Mouse (Mus musculus): ENCODE data around the gene Col4a1. TPM values are rescaled to one million over a fixed set of nuclear protein-coding genes. Genes with fewer than 3 reads are reported as not detected.

The Col4a1 gene
- polyA plus RNA-seq, 1 experiment from 2014 or later: 169 TPM

- H3K4me3 ChIP-seq: no peak overlapping the region
- H3K9me3 ChIP-seq: no peaks in the 10 kb centered on the region
- H3K36me3 ChIP-seq: peaks cover 9% of the 10 kb centered on the region; the same call in 1 of the 2 replicates
- no peaks in the 10 kb centered on the region for H3K27me3 ChIP-seq
- H3K27ac ChIP-seq: no peak overlapping the region
- 85% methylated on average over 7 of the region's 7 CpGs for WGBS
- no peak overlapping the region for H3K9ac ChIP-seq
- no peak overlapping the region for H3K4me2 ChIP-seq (replicated peaks)
- ATAC-seq (ENCODE audit: insufficient number of reproducible peaks, insufficient read depth, low FRiP score, low TSS enrichment): no peak
- peaks cover 13% of the 10 kb centered on the region; the same call in 1 of the 2 replicates for H3K4me1 ChIP-seq
These were observed 63.0 kb downstream of the Col4a1 start for GRCm38 (mm10) chr8:11249541-11250058.

- H3K27ac ChIP-seq: no peak overlapping the region
- WGBS: 70% methylated on average over 7 of the region's 7 CpGs
These were observed 63.9 kb downstream of the Col4a1 start for GRCm38 (mm10) chr8:11248712-11249111.

GRCm38 (mm10) chr8:11241488-11241887, 71.1 kb downstream of the Col4a1 start:
- Histone ChIP-seq H3K27me3 (no peaks in the 10 kb centered on the region), H3K4me1 (no peaks in the 10 kb centered on the region), H3K4me2 (replicated peaks) (no peak overlapping the region), H3K9me3 (no peaks in the 10 kb centered on the region), H3K27ac (no peak overlapping the region), H3K36me3 (peaks cover 64% of the 10 kb centered on the region), H3K4me3 (no peak overlapping the region), H3K9ac (no peak overlapping the region)
- WGBS: 72% methylated on average over 2 of the region's 2 CpGs
- no peak for ATAC-seq (ENCODE audit: insufficient number of reproducible peaks, insufficient read depth, low FRiP score, low TSS enrichment)

More at GRCm38 (mm10) chr8:11248712-11249111, 63.9 kb downstream of the Col4a1 start:
- Histone ChIP-seq H3K27me3 (no peaks in the 10 kb centered on the region), H3K9ac (no peak overlapping the region), H3K4me1 (peaks cover 13% of the 10 kb centered on the region; the same call in 1 of the 2 replicates), H3K36me3 (peaks cover 17% of the 10 kb centered on the region), H3K4me3 (no peak overlapping the region), H3K4me2 (replicated peaks) (no peak overlapping the region), H3K9me3 (no peaks in the 10 kb centered on the region)
- no peak for ATAC-seq (ENCODE audit: insufficient number of reproducible peaks, insufficient read depth, low FRiP score, low TSS enrichment)

DNA sequence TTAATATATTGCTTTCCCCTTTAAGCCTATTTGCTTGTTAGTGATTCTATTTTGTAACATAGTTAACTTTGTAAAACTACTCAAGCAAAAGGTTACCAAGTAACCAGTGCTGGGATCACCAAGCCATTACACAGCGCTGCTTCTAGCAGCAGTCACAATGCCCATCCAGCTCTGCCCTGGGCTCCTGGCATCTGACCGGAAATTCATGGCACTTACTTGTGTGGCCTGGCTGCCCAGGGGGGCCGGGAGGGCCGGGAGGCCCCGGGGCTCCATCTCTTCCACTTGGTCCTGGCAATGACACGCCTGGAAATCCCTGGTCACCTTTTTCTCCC, 77.8 kb downstream of the Col4a1 start:
- Histone ChIP-seq H3K36me3 (peaks cover 71% of the 10 kb centered on the region), H3K9me3 (no peaks in the 10 kb centered on the region), H3K4me3 (no peak overlapping the region), H3K4me1 (no peaks in the 10 kb centered on the region), H3K27me3 (no peaks in the 10 kb centered on the region), H3K9ac (no peak overlapping the region), H3K27ac (no peak overlapping the region), H3K4me2 (replicated peaks) (no peak overlapping the region)
- no peak for ATAC-seq (ENCODE audit: insufficient number of reproducible peaks, insufficient read depth, low FRiP score, low TSS enrichment)
- WGBS: 89% methylated on average over 6 of the region's 6 CpGs

DNA sequence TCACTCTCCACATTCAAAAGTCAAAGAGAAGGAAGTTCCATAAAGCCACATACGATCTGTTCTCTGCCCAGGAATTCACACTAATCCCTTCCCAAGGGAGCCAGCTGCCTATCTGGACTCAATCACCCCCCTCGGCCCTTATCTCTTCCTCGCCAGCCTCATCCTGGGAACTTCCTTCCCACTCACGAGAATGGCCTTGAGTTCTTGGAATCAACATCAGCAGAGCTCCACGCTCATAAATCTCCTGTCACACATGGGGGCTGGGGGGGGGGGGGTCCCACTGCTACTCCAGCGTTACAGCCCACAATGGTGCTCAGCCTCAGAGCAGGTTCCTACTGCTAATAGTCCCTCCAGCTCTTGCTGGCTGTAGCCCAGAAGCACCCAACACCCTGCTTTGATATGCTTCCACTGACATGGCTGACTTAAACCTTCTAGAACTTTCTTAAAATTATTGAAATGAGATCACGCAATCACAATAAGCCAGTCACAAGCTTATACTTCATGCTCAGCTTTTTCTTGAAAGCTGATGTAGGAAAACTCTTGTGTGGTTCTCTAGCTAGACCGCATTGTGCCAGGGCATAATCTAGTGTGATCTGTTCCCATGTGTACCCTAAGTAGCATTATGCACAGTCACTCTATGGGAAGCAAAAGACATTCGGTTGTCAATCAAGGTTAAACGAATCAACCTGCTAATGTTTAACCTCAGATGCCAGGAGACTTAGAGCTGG, 78.3 kb downstream of the Col4a1 start:
- peaks cover 71% of the 10 kb centered on the region for H3K36me3 ChIP-seq
- H3K9me3 ChIP-seq: no peaks in the 10 kb centered on the region
- H3K27ac ChIP-seq: no peak overlapping the region
- H3K27me3 ChIP-seq: no peaks in the 10 kb centered on the region
- no peak overlapping the region for H3K4me2 ChIP-seq (replicated peaks)
- 72% methylated on average over 10 of the region's 10 CpGs for WGBS
- no peaks in the 10 kb centered on the region for H3K4me1 ChIP-seq
- no peak for ATAC-seq (ENCODE audit: insufficient number of reproducible peaks, insufficient read depth, low FRiP score, low TSS enrichment)
- no peak overlapping the region for H3K4me3 ChIP-seq
- H3K9ac ChIP-seq: no peak overlapping the region

GRCm38 (mm10) chr8:11233009-11233408, 79.6 kb downstream of the Col4a1 start:
- 84% methylated on average over 4 of the region's 4 CpGs for WGBS
- no peak for ATAC-seq (ENCODE audit: insufficient number of reproducible peaks, insufficient read depth, low FRiP score, low TSS enrichment)
- peaks cover 65% of the 10 kb centered on the region for H3K36me3 ChIP-seq
- no peak overlapping the region for H3K27ac ChIP-seq
- no peak overlapping the region for H3K9ac ChIP-seq
- no peaks in the 10 kb centered on the region for H3K4me1 ChIP-seq
- no peak overlapping the region for H3K4me2 ChIP-seq (replicated peaks)
- H3K27me3 ChIP-seq: no peaks in the 10 kb centered on the region
- no peaks in the 10 kb centered on the region for H3K9me3 ChIP-seq
- no peak overlapping the region for H3K4me3 ChIP-seq

- Histone ChIP-seq H3K36me3 (peaks cover 62% of the 10 kb centered on the region), H3K27me3 (no peaks in the 10 kb centered on the region), H3K4me1 (no peaks in the 10 kb centered on the region), H3K9me3 (no peaks in the 10 kb centered on the region), H3K9ac (no peak overlapping the region), H3K27ac (no peak overlapping the region), H3K4me2 (replicated peaks) (no peak overlapping the region), H3K4me3 (no peak overlapping the region)
- 62% methylated on average over 4 of the region's 4 CpGs for WGBS
- ATAC-seq (ENCODE audit: insufficient number of reproducible peaks, insufficient read depth, low FRiP score, low TSS enrichment): no peak
These were observed 82.3 kb downstream of the Col4a1 start for GRCm38 (mm10) chr8:11230277-11230676.

DNA sequence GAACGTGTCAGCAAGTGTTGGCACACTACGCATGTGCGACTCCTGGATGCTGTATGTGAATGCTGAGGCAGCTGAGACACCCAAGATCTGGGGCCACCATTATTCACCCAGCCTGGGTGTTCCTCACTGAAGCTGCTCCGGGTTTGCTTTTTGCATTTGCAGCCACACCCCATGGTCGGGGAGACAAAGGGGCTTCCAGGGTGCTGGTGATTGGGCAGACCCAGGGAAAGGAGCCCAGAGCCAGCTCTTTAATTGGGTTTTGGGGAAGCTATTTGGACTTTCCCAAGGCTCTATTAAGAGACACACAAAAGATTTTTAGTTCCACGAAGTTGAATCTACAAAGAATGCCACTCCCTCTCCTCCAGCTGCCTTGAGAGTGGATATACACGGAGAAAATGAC, 85.2 kb downstream of the Col4a1 start:
- Histone ChIP-seq H3K27me3 (no peaks in the 10 kb centered on the region), H3K4me1 (no peaks in the 10 kb centered on the region), H3K9ac (no peak overlapping the region), H3K27ac (no peak overlapping the region), H3K9me3 (no peaks in the 10 kb centered on the region), H3K4me3 (no peak overlapping the region), H3K4me2 (replicated peaks) (no peak overlapping the region), H3K36me3 (peaks cover 64% of the 10 kb centered on the region)
- WGBS: 69% methylated on average over 7 of the region's 7 CpGs
- ATAC-seq (ENCODE audit: insufficient number of reproducible peaks, insufficient read depth, low FRiP score, low TSS enrichment): no peak

- no peak overlapping the region for H3K4me3 ChIP-seq
- ATAC-seq (ENCODE audit: insufficient number of reproducible peaks, insufficient read depth, low FRiP score, low TSS enrichment): no peak
- H3K4me2 ChIP-seq (replicated peaks): no peak overlapping the region
- no peaks in the 10 kb centered on the region for H3K4me1 ChIP-seq
- H3K27me3 ChIP-seq: no peaks in the 10 kb centered on the region
- H3K36me3 ChIP-seq: peaks cover 66% of the 10 kb centered on the region
- H3K9ac ChIP-seq: no peak overlapping the region
- no peaks in the 10 kb centered on the region for H3K9me3 ChIP-seq
- WGBS: 91% methylated on average over 13 of the region's 13 CpGs
- no peak overlapping the region for H3K27ac ChIP-seq
These were observed 86.8 kb downstream of the Col4a1 start for GRCm38 (mm10) chr8:11225577-11226434.

DNA sequence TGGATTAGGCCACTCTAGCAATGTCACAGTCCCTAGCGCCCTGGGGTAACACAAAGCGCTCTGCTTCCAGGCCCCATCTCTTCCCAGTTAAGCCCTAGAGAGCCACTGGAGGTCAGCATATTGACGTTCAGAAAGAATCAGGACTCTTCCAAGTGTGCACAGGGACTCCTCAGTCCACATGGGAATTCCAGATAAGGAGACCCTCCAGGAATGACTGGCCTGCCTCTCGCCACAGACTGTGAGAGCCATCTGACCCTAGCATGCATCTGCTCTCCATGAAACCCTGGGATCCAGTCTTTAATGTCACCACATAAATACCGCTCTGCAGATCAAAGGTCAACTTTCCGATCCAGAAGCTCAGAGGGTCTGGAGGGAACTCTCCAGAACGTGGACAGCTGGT, 88.4 kb downstream of the Col4a1 start:
- Histone ChIP-seq H3K4me3 (no peak overlapping the region), H3K9ac (no peak overlapping the region), H3K27me3 (no peaks in the 10 kb centered on the region), H3K4me2 (replicated peaks) (no peak overlapping the region), H3K27ac (no peak overlapping the region), H3K9me3 (no peaks in the 10 kb centered on the region), H3K4me1 (no peaks in the 10 kb centered on the region), H3K36me3 (peaks cover 68% of the 10 kb centered on the region)
- 69% methylated on average over 7 of the region's 7 CpGs for WGBS
- no peak for ATAC-seq (ENCODE audit: insufficient number of reproducible peaks, insufficient read depth, low FRiP score, low TSS enrichment)

GRCm38 (mm10) chr8:11221353-11221752, 91.3 kb downstream of the Col4a1 start:
- H3K36me3 ChIP-seq: peaks cover 86% of the 10 kb centered on the region
- H3K27me3 ChIP-seq: no peaks in the 10 kb centered on the region
- H3K27ac ChIP-seq: no peak overlapping the region
- no peak overlapping the region for H3K4me2 ChIP-seq (replicated peaks)
- no peaks in the 10 kb centered on the region for H3K9me3 ChIP-seq
- WGBS: 93% methylated on average over 5 of the region's 5 CpGs
- no peak overlapping the region for H3K9ac ChIP-seq
- H3K4me1 ChIP-seq: no peaks in the 10 kb centered on the region
- no peak overlapping the region for H3K4me3 ChIP-seq
- ATAC-seq (ENCODE audit: insufficient number of reproducible peaks, insufficient read depth, low FRiP score, low TSS enrichment): no peak

GRCm38 (mm10) chr8:11219282-11219681, 93.3 kb downstream of the Col4a1 start:
- H3K36me3 ChIP-seq: peaks cover 84% of the 10 kb centered on the region
- no peak overlapping the region for H3K4me3 ChIP-seq
- no peak overlapping the region for H3K4me2 ChIP-seq (replicated peaks)
- no peak overlapping the region for H3K27ac ChIP-seq
- H3K4me1 ChIP-seq: no peaks in the 10 kb centered on the region
- ATAC-seq (ENCODE audit: insufficient number of reproducible peaks, insufficient read depth, low FRiP score, low TSS enrichment): no peak
- no peaks in the 10 kb centered on the region for H3K9me3 ChIP-seq
- no peaks in the 10 kb centered on the region for H3K27me3 ChIP-seq
- H3K9ac ChIP-seq: no peak overlapping the region
- WGBS: 80% methylated on average over 6 of the region's 6 CpGs

Measured in embryonic facial prominence, embryonic 12.5 days (tissue).